Mouse (Mus musculus): ENCODE results near the gene Natd1.

DNA sequence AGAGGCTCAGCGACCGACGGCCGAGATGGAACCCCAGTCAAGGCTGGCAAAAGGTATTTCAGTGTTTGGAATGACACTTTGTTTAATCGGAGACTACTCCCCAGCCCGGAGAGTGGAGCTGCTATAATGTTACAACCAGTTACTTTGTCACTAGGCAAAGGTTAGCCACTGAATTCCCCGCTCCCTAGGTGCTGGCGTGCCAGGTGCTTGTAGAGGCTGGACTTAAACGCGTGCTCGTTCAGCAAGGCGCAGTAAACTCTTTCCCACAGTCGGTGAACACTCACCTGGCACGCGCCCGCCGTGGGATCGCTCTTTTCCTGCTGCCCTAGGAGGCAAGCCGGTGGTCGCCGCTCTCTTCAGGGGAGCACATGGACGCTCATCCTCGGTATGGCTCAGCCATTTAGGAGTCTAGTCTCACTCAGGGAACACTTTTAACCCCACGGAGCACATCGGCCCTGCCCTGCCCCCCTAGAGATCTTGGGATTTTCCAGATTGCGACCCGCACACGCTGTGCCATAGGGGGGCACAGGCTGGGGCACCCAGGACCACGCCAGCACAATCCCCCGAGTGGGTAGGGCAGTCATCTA is 16.8 kb upstream of the Natd1 start:
- TF ChIP-seq HCFC1 (IDR thresholded peaks at IDR 0.05; ENCODE audit: borderline replicate concordance, insufficient read depth, low read length) = no peak
- no peak for TF ChIP-seq CHD2 (IDR thresholded peaks at IDR 0.05; ENCODE audit: low read depth, low read length)
